Mouse (Mus musculus): ENCODE measurements at regions not wholly inside any gene's neighbourhood (a gene's known extent, or its start where the extent isn't known, plus 50 kb on each side); places are given as distances from the start of the nearest gene placed in this dataset.

DNA sequence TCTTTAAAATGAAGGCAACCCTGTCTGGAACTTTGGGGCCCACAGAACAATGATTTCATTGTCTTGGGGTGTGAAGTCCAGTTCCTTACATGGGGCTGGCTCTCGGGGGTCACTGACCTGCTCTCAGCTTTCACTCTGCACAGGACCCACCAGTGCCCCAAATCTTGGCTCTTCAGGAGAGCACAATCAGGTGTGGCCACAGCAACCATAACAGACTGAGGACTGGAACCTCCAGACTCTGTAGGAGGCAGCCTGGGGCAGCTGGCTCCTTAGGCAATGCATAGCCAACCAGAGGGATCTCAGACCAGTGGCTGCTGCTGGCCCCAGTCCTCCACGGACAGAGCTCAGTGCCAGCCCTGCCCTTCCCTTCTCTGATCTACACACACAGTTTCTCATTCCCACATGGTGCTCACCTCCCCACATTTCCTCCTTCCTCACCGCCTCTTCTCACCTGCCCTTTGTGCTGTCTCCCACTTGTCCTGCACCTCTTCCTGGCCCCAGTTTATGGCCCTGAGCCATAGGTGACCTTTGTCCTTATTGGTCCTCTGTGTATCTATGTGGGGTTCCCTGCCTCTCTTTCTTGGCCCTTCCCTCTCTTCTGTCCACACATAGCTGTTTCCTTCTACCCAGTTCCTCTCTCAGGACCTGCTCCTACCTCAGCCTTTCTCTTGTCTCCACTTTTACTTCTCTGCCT, 151.9 kb upstream of the Zmiz1 start:
- DNase-seq = no peak

DNA sequence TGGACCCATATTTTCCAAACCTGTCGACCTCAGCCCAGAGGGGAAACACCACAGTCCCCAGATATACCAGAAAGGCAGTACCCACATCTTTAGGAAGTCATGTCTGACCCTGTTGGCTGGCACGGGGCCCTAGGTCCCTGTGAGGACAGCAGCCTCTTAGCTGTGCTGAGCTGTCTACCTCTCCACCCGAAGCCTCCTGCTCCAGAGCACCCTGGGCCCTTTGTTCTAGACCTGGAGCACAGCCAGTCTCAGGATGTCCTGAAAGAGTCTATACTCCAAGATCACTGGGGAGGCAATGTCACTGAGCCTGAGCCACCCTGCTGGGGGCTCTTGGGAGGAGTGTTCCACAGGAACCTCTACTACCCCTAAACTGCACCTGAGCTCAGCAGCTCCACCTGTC, 150.9 kb upstream of the Zmiz1 start:
- no peak for DNase-seq

DNA sequence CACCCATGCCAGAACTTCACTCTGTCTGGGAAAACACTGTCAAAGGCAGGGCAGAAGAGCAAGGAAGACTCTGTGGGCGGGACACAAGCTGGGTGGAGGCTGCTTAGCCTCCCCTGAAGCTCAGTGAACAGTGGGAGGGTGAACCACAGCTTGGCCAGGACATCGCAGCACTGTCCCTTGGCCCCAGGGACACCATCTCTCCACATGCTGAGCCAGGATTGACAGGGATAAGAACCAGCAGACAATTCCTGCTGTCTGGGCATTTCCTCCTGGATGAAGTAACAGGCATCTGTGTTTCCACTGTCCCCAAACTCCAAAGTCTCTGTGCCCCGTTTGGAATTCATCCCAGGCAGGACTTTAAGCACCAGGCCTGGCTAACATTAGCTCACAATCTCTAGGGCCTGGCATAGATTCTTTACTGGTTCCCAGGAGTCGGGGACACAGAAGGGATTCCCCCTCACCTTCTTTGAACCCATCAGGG, 148.3 kb upstream of the Zmiz1 start:
- no peak for DNase-seq

DNA sequence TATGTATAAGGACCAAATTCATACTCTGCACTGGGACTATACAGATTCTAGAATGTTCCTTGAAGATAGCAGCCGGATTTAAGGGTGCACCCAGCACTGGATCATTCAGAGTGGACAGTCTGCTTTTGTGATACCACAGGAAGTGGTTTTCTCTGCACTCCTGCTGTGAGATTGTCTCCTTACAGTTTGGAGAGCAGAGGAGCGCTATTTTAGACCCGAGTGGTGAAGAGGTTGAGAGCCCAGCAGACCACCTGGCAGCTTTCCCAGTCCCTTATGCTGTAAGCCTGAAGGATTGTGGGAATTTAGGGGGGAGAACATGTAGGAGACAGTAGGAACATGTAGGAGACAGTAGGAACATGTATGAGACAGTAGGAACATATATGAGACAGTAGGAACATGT, 147.5 kb upstream of the Zmiz1 start:
- no peak for DNase-seq

DNA sequence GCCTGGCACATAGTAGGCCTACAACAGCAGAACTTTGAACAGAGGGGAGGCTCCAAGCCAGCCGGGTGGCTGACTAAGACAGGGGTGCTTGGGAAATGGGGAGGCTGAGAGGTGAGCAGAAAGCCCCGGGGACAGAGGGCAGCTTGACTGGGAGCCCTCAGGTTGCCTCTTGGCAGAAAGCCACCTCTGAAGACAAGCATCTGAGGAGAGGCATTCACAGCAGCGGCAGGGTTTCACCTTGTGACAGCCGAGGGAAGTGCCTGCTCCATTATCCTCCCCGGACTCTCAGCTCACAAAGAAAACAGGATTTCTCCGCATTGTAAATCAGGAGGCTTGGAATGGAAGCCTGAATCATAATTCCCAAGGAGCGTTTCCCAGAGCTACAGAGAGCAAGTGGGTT, 146.8 kb upstream of the Zmiz1 start:
- DNase-seq = no peak

DNA sequence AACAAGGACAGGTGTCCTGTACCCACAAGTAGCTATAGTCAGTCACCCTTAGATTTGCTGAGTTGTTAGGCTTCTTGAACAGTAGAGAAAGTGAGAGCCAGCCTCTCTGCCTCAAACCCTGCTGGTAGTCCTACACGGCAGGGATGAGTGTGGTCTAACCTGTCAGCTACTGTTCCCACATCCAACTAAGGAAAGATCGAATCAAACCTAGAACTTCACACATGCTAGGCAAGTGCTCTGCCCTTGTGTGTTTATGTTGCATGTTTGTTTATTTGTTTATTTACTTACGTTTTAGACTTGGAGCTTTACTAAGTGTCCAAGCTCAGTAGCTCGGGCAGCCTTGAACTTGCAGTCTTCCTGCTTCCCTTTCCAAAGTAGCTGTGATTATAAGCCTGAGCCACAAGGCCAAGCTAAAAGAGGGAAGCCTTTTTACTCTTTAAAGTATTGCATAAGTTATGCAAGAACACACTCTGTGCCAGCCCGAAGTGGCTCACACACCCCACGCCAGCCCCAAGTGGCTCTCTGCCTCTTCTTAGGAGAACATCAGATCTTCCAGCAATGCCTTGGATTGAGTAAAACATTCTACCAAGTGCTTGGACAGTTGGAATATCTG, 146.1 kb upstream of the Zmiz1 start:
- no peak for DNase-seq

DNA sequence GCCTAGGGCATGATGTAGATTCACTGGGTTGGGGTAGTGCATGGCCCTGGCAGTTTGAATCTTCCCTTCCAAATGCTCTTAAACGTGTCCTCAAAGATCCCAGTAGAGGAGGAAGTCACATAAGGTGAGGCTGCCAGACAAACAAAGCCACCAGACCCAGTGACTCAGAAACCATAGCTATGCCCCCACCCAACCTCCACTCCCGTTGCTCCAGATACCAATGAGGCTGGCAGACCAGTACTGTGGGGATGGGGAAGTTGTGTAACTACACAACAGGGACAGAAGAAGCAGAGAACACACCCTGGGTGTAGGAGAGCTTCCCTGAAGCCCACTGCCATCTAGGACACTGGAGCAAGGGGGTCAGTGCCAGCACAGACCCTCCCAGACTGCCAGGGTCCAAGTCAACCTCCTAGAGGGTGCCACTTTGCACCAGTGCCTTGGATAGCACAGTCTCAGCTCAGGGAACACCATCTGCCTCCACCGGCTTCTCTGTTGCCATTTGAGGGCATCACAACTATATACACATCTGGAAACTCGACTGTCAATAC, 145.2 kb upstream of the Zmiz1 start:
- DNase-seq = no peak

DNA sequence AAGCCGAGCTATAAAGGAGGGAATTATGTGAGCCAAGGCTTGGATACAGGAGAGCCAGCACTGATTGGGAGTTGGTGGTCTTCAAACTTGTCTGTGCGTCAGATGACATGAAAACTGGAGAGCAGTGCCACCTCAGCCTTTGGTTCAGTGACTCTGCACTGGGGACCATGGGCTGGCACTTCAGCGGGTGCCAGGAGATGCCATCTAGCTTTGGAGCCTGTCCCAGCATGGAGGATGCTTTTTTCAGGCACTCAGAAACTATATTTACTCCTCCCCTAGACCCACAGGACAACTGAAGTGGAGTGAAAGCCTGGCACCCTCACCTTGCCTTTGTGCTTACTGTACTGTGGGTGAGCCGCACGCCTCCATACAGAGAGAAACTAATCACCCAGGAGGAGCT, 142.5 kb upstream of the Zmiz1 start:
- no peak for DNase-seq

DNA sequence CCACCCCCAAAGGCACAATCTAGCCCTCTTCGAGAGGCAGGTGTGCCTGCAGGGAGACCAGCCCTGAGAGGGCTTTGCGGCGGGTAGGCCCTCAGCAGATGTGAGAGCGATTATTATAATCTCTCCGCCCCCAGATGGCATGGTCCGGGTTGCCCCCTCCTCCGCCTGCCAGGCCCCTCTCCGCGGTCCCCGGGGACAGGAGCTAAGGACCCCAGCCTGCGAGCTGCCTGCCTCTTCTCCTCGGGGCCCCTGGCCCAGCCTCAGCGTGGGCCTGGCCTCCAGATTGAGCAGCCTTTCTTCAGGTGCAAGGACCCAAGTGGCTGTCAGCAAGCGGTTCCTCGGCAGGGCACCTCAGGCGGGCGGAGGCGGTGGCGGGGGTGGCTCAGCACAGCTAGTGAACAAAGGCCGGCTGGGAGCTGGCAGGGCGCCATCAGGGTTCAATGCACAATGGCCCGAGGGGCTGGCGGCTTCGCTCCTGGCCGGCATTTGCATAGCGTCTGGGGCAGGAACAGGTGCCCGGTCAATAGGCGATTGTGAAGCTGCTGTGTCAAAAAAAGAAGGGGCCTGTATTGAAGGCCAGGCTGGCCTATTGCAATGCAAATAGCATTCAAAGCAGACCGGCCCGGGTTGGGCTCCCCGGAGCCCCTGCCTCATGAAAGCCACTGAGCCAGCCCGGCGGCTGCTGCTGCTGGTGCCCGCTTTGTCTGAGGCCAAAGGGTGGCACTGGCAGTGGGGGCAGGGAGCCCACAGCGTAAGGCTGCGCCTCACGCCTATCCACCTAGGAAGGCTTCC, 141.1 kb upstream of the Zmiz1 start:
- DNase-seq = peak; percentile 70 to 73

DNA sequence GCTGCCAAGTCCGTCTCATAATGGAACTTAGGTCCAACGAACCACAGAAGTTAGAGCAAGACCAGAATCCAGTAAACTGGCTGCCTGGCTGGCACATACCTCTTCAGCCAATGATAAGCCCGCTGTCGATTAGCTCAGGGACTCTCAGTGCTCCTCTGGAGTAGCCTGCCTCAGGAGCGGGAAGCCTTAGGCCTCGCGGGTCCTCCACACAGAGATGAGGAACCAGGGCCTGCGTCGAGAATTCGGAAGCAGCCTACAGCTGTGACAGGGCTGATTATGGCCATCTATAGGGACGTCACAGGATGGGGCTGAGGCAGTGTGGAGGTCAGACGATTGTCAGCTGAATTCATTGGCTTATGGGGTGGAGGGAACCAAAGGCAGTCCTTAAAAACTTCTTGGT, 140.1 kb upstream of the Zmiz1 start:
- no peak for DNase-seq

DNA sequence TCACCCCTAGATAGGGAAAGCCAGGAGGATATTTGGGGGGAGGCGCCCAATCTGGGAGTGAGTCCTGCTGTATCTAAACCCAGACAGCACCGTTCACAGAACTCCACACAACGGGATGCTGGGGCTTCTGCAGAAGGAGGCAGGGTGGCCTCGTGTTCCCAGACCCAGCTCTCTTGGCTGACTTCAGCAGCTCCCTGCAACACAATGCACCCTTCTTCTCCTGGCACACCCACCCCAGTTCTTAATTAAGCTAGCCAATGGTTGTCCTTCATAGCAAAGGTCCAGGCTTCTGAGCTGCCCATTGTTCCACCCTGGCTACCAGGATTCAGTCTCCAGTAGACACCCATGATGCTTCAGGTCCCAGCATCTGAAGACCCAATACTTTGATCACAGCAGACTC, 138.8 kb upstream of the Zmiz1 start:
- no peak for DNase-seq

DNA sequence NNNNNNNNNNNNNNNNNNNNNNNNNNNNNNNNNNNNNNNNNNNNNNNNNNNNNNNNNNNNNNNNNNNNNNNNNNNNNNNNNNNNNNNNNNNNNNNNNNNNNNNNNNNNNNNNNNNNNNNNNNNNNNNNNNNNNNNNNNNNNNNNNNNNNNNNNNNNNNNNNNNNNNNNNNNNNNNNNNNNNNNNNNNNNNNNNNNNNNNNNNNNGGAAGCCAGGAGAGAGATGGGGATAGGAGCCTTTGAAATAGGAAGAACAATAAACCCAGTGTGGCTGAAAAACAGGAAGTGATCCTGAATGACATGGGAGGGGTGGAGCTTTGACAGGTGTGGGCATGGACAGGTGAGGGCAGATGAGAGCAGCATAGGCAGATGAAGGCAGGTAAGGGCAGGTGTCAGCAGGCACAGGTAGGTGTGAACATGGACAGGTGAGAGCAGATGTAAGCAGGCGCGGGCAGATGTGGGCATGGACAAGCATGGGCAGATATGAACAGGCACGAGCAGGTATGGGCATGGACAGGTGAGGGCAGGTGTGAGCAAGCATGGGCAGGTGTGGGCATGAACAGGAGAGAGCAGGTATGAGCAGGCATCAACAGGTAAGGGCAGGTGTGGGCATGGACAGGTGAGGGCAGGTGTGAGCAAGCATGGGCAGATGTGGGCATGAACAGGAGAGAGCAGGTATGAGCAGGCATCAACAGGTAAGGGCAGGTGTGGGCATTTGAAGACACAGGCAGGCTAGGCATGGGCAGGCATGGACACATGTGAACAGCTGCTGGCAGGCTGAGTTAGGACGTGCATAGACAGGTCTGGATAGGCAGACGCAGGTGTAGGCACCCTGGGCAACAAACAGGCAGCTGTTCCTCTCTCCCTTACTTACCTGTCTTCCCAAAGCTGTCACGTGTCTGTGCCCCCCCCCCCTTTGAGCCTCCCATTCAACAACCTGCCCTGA, 135.2 kb upstream of the Zmiz1 start:
- DNase-seq = no peak

DNA sequence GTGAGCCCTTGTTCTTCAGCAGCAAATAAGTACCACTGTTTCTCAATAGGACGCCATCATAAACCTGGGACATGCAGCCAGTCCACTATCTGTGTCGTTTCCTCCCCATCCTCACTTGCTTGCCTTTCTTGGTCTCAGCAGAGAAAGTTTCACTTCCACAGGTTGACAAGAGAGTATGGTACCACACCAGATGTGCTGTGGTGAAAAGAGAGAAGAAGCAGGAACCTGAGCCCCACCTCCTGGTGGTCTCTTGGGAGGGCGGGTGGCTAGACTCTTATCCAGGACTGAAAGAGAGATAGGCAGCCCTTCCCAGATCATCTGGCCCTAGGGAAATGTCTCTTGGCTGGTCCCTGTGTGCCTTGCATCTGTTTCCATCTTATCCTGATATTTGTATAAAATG, 133.1 kb upstream of the Zmiz1 start:
- DNase-seq = no peak

DNA sequence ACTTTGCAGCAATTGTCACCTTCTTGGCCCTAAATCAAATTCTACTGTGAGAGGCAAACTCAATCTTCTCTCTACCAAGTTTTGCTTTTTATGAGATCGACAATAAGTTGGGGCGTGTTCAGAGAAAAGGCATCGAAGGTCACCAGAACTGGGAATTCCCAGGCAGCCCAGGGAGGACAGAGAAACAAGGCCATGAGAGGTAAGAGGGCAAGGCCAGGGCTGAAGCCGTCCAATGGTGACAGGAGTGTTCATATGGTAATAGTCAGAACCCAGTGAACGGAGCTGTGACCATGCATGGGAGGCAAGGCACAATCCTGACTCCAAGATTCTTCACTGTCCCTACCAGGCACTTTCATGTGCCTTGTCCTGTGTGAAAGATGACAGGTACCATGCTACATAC, 130.8 kb upstream of the Zmiz1 start:
- DNase-seq = no peak

DNA sequence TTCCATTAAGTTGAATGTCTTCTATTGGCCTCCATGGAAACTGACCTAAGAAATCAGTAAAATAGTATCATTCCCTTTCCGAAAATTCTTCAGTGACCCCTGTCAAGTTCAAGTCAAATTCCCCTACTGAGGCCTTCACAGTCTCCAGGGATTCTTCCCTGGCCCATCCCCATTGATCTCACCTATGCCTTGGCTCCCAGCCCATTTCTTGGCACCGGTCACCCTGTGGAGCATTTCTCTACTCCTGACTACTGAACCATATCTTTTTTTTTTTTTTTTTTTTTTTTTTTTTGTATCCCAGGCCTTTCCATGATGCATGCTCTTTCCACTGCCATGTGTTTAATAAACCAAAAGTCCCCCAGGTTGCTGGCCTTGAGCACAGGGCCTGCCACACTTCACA, 124.8 kb upstream of the Zmiz1 start:
- DNase-seq = no peak

DNA sequence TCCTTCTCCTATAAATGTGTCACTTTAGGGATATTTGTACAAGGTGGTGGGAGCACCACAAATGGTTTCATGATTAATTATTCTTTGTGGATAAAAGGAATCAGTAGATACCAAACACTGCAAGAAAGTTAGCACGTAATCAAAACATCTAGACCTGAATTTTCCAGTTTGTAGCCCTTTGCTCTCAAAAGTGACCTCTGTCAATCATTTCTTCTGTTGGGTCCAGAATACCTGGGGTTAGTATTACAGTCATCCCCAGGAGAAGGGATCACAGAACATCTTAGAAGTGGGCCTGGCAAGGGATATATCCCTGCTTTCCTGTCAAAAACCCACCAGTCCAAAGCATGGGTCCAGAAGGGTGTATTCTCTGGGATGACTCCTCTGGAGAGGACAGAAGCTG, 122.1 kb upstream of the Zmiz1 start:
- DNase-seq = no peak

DNA sequence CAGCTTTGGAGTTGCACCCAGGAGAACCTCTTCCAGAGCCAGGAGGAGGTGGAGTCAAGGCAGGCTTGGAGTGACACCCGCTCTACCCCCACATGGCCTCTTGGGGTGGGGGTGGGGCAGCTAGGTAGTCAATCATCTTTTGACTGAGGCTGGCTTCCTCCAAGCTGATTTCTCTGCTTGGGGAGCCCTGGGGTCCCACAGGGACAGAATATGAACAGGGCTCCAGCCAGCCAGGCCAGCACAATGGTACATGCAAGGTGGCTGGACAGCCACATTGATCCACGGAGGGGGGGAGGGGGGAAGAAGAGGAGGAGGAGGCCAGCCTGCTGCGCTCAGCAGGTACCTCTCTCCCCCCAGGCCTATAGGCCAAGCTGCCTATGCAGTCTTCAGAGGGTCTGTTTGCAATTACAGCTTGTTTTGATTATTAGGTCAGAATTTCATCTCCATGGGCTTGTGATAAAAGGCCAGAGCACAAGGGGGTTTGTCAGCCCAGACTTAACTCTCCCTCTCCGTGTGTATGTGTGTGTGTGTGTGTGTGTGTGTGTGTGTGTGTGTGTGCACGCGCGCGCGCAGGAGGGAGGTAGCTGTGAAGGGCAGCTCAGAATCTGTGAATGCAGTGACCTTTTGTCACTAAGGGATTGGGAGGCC, 120.5 kb upstream of the Zmiz1 start:
- no peak for DNase-seq

DNA sequence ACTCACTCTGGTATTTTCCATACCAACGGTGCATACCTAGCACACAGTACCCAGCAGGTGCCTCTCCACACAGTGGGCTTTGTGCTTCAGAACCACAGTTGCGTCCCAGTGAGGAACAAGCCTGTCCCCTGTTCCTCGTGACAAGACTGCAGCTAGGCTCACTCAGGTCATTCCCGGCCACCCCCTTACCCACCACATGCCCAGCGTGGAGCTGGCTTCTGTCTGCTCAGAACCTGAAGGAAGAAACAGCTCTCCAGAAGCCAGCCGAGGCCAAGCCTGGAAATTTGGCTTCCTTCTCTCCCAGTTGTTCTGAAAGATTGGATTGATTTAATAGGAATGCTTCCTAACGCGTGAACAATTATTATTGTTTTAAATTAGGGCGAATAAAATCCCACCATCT, 118.1 kb upstream of the Zmiz1 start:
- no peak for DNase-seq

DNA sequence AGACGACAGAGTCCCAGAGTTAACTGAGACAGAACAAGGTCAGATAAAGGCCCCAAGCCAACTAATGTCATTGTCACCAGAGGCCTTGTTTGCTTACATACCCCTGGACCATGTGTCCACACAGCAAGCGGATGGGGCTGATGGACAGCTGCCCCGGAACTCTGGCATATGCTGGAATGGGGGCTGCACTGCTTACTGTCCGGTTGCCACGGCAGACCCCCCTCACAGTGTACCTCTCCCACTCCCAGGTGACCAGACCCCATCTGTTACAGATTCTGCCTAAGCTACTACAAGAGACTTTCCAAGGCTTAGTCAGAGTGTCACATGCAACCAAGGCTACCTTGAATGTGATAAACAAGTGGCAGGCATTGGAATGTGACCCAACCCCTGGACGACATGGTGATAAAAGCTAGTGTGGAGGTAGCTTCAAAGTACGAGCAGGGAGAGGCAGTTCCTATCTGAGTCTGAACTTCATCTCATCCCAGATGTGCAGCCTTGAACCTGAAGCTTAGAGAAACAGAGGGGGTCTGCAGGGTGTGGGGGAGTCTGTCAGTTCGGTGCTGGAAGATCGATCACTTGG, 117.0 kb upstream of the Zmiz1 start:
- DNase-seq = no peak

DNA sequence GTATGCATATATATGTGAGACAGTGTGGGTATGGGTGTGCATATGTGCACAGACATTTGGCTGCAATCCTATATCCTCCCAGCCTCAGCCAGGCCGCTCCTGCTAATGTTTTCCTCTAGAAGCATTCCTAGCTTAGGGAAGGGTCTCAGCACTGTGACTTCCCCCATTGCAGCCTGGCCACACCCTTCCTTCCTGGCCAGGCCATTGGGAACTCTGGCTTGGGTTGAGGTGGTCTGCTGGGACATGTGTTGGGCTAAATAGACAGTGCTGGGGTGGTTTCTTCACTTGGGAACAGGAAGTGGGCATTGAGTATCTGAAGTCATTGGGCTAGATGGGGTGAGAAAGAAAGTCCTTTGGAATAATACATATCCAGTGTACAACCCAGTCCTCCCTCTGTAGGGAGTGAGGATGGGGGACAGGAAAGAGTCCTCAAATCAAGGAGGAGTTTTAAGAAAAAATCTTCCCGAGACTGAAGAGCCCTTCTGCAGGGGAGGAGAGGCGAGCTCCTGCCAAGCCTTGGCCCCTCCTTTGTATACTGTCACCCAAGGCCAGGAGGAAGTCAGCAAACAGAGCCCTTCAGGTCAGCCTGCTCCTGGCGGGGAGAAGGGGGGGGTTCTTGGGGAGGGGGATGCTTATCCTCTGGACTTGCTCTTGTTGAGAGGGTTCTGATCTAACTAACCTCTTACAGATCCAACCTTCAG, 116.0 kb upstream of the Zmiz1 start:
- DNase-seq = no peak

DNA sequence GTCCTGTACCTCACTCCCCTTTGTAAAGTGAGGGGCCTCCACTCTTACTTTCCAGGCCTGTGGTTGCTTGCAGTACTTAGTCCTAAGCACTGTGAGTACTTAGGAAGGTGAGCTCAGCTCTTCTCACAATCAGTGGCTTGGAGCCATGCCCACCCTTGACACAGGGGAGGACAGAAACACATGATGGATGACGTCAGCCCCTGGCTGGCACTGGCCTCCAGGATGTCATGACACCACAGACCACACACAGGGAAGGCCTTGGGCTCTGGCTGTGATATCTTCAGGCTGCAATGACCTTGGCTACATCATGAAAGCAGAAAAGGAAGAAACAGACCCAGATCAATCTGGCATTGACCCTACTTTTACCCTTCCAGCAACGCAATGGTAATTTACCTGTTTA, 113.0 kb upstream of the Zmiz1 start:
- DNase-seq = no peak

Data from thymus, postnatal 36 days (tissue).